Mouse (Mus musculus): Measurements from ENCODE around the gene Isoc2a. TPM values are rescaled to one million over a fixed set of nuclear protein-coding genes. Genes with fewer than 3 reads are reported as not detected.

Isoc2a gene
- polyA plus RNA-seq (2014; fragmentation: Illumina TruSeq; extraction: RNeasy Lipid Tissue Mini Kit (QIAGEN cat#74804); ENCODE audit: low read depth, low replicate concordance) = 4.8 TPM

GRCm38 (mm10) chr7:4876753-4877221 is at the start of gene Isoc2a:
TSS of gene Isoc2a (plus strand) at chr7:4877153.

GRCm38 (mm10) chr7:4844245-4844916 is 32.6 kb upstream of the Isoc2a start, which contains the start of gene Shisa7:
TSS of gene Shisa7 (minus strand) at chr7:4844696.

GRCm38 (mm10) chr7:4870133-4870532 is 6.8 kb upstream of the Isoc2a start, which contains the start of gene Isoc2b:
TSS of gene Isoc2b (minus strand) at chr7:4870258.

DNA sequence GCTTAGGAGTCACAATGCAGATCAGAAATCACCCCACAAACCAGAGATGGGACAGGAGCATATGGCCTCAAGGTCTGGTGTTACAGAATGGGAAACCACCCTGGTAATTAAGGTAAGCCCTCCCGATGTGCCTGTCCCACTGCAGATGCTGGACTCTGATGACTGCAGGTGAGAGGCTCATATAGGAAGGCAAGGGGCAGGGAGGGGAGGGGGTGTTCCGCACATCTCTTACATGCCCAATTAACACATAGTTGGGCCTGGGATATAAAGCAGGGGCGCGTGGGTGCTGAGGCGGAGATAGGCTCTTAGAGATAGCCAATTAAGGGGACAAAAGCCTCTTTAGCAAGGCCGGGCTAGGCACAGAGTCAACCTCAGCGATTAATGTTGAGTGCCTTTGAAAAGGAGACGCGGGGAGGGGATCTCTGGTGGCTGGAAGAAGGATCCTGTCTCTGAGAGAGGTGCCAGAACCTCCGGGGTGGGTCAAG is 29.6 kb downstream of the Isoc2a start, which contains the start of gene Gm36210:
Gm36210 (minus strand) TSS at position 51 of the 485 bp plus-strand sequence.

DNA sequence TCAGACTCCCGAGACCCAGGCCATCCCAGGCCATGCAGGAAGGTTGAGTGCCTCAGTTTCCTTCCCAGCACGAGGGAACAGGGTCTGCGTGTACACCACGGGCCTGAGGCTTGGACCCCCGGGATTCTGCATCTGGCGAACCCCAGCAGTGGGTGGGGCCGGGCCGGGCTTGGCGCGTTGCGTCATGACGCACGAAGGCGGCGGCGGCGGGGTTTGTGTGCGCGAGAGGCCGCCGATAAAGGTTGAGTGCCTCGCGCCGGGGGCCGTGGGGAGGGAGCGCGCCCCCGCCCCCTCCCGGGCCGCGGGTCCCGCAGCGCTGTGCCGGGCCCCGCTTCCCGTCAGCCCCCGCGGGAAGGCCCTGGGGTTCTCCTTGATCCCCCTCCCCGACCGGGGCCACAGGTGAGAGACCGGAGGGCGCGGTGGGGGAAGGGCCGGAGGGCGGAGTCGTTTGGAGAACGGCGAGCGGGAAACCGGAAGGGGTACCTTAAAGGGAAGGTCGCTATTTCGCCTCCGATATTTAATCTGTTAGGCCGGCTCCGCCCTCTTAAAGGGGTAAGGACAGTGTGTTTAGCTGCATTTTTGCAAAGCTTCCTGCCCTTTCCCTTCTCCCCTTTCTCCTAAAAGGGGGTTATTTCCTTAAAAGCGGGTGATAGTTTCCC is 38.2 kb downstream of the Isoc2a start, which contains the start of gene Zfp628:
Zfp628 (plus strand) TSS at position 211 of the 659 bp plus-strand sequence.

DNA sequence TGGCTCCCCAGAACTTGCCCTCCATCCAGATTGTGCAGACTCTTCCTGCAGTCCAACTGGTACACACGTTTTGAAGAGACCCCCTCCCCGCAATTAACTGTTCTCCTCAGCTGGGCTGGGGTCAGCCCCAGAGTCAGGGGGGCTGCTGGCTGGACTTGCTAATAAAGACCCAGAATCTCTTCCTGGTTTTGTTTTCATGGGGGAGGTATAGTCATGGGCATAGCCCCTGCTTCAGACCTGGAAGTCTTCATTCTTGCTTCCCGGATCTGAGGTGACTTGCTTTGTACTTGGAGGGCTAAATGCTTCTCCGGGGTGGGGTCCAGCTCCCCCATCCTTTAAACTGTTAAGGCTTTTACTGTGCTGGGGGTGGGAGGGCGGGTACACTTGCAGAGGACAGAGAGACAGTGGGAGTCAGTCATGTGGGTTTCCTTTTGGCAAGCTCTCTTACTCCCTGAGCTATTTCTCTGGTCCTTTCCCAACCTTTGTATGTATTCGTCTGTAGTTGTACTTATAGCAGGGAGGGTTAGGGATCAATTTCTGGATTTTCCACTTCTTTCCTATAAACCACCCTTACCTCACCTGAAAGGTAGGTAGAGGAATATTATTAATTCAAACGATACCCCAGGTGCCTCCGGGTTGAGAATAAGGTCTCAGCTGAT is 45.0 kb downstream of the Isoc2a start, which contains the start of gene Nat14:
Nat14 (plus strand) TSS at position 205 of the 659 bp plus-strand sequence.

GRCm38 (mm10) chr7:4925441-4926381 is 48.8 kb downstream of the Isoc2a start, which contains the start of gene Ssc5d:
TSS of gene Ssc5d (plus strand) at chr7:4925785.

Other genes starting within 250 kb of the Isoc2a start
- 34.6 TPM for gene Tmem86b, start 245.7 kb upstream of the Isoc2a start, polyA plus RNA-seq (2014; fragmentation: Illumina TruSeq; extraction: RNeasy Lipid Tissue Mini Kit (QIAGEN cat#74804); ENCODE audit: low read depth, low replicate concordance)
- gene Ppp6r1, start 218.1 kb upstream of the Isoc2a start, polyA plus RNA-seq (2014; fragmentation: Illumina TruSeq; extraction: RNeasy Lipid Tissue Mini Kit (QIAGEN cat#74804); ENCODE audit: low read depth, low replicate concordance) = 10.9 TPM
- 0.87 TPM for gene Hspbp1, start 192.1 kb upstream of the Isoc2a start, polyA plus RNA-seq (2014; fragmentation: Illumina TruSeq; extraction: RNeasy Lipid Tissue Mini Kit (QIAGEN cat#74804); ENCODE audit: low read depth, low replicate concordance)
- not detected for gene Brsk1, start 186.5 kb upstream of the Isoc2a start, polyA plus RNA-seq (2014; fragmentation: Illumina TruSeq; extraction: RNeasy Lipid Tissue Mini Kit (QIAGEN cat#74804); ENCODE audit: low read depth, low replicate concordance)
- gene Tmem150b, start 151.9 kb upstream of the Isoc2a start, polyA plus RNA-seq (2014; fragmentation: Illumina TruSeq; extraction: RNeasy Lipid Tissue Mini Kit (QIAGEN cat#74804); ENCODE audit: low read depth, low replicate concordance) = not detected
- gene Kmt5c, start 137.0 kb upstream of the Isoc2a start, polyA plus RNA-seq (2014; fragmentation: Illumina TruSeq; extraction: RNeasy Lipid Tissue Mini Kit (QIAGEN cat#74804); ENCODE audit: low read depth, low replicate concordance) = 1.4 TPM
- gene Cox6b2, start 124.1 kb upstream of the Isoc2a start, polyA plus RNA-seq (2014; fragmentation: Illumina TruSeq; extraction: RNeasy Lipid Tissue Mini Kit (QIAGEN cat#74804); ENCODE audit: low read depth, low replicate concordance) = not detected
- not detected for gene Fam71e2, start 105.9 kb upstream of the Isoc2a start, polyA plus RNA-seq (2014; fragmentation: Illumina TruSeq; extraction: RNeasy Lipid Tissue Mini Kit (QIAGEN cat#74804); ENCODE audit: low read depth, low replicate concordance)
- not detected for gene Il11, start 94.3 kb upstream of the Isoc2a start, polyA plus RNA-seq (2014; fragmentation: Illumina TruSeq; extraction: RNeasy Lipid Tissue Mini Kit (QIAGEN cat#74804); ENCODE audit: low read depth, low replicate concordance)
- gene Tmem190, start 94.2 kb upstream of the Isoc2a start, polyA plus RNA-seq (2014; fragmentation: Illumina TruSeq; extraction: RNeasy Lipid Tissue Mini Kit (QIAGEN cat#74804); ENCODE audit: low read depth, low replicate concordance) = not detected
- 1.1 TPM for gene Tmem238, start 87.5 kb upstream of the Isoc2a start, polyA plus RNA-seq (2014; fragmentation: Illumina TruSeq; extraction: RNeasy Lipid Tissue Mini Kit (QIAGEN cat#74804); ENCODE audit: low read depth, low replicate concordance)
- gene Rpl28, start 84.3 kb upstream of the Isoc2a start, polyA plus RNA-seq (2014; fragmentation: Illumina TruSeq; extraction: RNeasy Lipid Tissue Mini Kit (QIAGEN cat#74804); ENCODE audit: low read depth, low replicate concordance) = 18.8 TPM
- 4.7 TPM for gene Ube2s, start 64.6 kb upstream of the Isoc2a start, polyA plus RNA-seq (2014; fragmentation: Illumina TruSeq; extraction: RNeasy Lipid Tissue Mini Kit (QIAGEN cat#74804); ENCODE audit: low read depth, low replicate concordance)
- gene Shisa7, start 32.5 kb upstream of the Isoc2a start, polyA plus RNA-seq (2014; fragmentation: Illumina TruSeq; extraction: RNeasy Lipid Tissue Mini Kit (QIAGEN cat#74804); ENCODE audit: low read depth, low replicate concordance) = not detected
- 5.4 TPM for gene Isoc2b, start 6.9 kb upstream of the Isoc2a start, polyA plus RNA-seq (2014; fragmentation: Illumina TruSeq; extraction: RNeasy Lipid Tissue Mini Kit (QIAGEN cat#74804); ENCODE audit: low read depth, low replicate concordance)
- not detected for gene Gm36210, start 29.4 kb downstream of the Isoc2a start, polyA plus RNA-seq (2014; fragmentation: Illumina TruSeq; extraction: RNeasy Lipid Tissue Mini Kit (QIAGEN cat#74804); ENCODE audit: low read depth, low replicate concordance)
- not detected for gene Zfp628, start 38.1 kb downstream of the Isoc2a start, polyA plus RNA-seq (2014; fragmentation: Illumina TruSeq; extraction: RNeasy Lipid Tissue Mini Kit (QIAGEN cat#74804); ENCODE audit: low read depth, low replicate concordance)
- gene Nat14, start 44.9 kb downstream of the Isoc2a start, polyA plus RNA-seq (2014; fragmentation: Illumina TruSeq; extraction: RNeasy Lipid Tissue Mini Kit (QIAGEN cat#74804); ENCODE audit: low read depth, low replicate concordance) = not detected
- not detected for gene Ssc5d, start 48.6 kb downstream of the Isoc2a start, polyA plus RNA-seq (2014; fragmentation: Illumina TruSeq; extraction: RNeasy Lipid Tissue Mini Kit (QIAGEN cat#74804); ENCODE audit: low read depth, low replicate concordance)
- gene Sbk2, start 87.3 kb downstream of the Isoc2a start, polyA plus RNA-seq (2014; fragmentation: Illumina TruSeq; extraction: RNeasy Lipid Tissue Mini Kit (QIAGEN cat#74804); ENCODE audit: low read depth, low replicate concordance) = not detected
- not detected for gene Sbk3, start 94.0 kb downstream of the Isoc2a start, polyA plus RNA-seq (2014; fragmentation: Illumina TruSeq; extraction: RNeasy Lipid Tissue Mini Kit (QIAGEN cat#74804); ENCODE audit: low read depth, low replicate concordance)
- 6.3 TPM for gene Zfp579, start 119.0 kb downstream of the Isoc2a start, polyA plus RNA-seq (2014; fragmentation: Illumina TruSeq; extraction: RNeasy Lipid Tissue Mini Kit (QIAGEN cat#74804); ENCODE audit: low read depth, low replicate concordance)
- 0.58 TPM for gene Zfp524, start 137.3 kb downstream of the Isoc2a start, polyA plus RNA-seq (2014; fragmentation: Illumina TruSeq; extraction: RNeasy Lipid Tissue Mini Kit (QIAGEN cat#74804); ENCODE audit: low read depth, low replicate concordance)
- 7.7 TPM for gene Fiz1, start 137.5 kb downstream of the Isoc2a start, polyA plus RNA-seq (2014; fragmentation: Illumina TruSeq; extraction: RNeasy Lipid Tissue Mini Kit (QIAGEN cat#74804); ENCODE audit: low read depth, low replicate concordance)
- gene Gm44973, start 138.3 kb downstream of the Isoc2a start, polyA plus RNA-seq (2014; fragmentation: Illumina TruSeq; extraction: RNeasy Lipid Tissue Mini Kit (QIAGEN cat#74804); ENCODE audit: low read depth, low replicate concordance) = not detected
- 2.7 TPM for gene Zfp865, start 143.2 kb downstream of the Isoc2a start, polyA plus RNA-seq (2014; fragmentation: Illumina TruSeq; extraction: RNeasy Lipid Tissue Mini Kit (QIAGEN cat#74804); ENCODE audit: low read depth, low replicate concordance)
- gene Ccdc106, start 143.4 kb downstream of the Isoc2a start, polyA plus RNA-seq (2014; fragmentation: Illumina TruSeq; extraction: RNeasy Lipid Tissue Mini Kit (QIAGEN cat#74804); ENCODE audit: low read depth, low replicate concordance) = not detected
- 0.85 TPM for gene 4632433K11Rik, start 157.0 kb downstream of the Isoc2a start, polyA plus RNA-seq (2014; fragmentation: Illumina TruSeq; extraction: RNeasy Lipid Tissue Mini Kit (QIAGEN cat#74804); ENCODE audit: low read depth, low replicate concordance)
- gene Zfp784, start 161.3 kb downstream of the Isoc2a start, polyA plus RNA-seq (2014; fragmentation: Illumina TruSeq; extraction: RNeasy Lipid Tissue Mini Kit (QIAGEN cat#74804); ENCODE audit: low read depth, low replicate concordance) = 1.9 TPM
- gene Zfp580, start 174.4 kb downstream of the Isoc2a start, polyA plus RNA-seq (2014; fragmentation: Illumina TruSeq; extraction: RNeasy Lipid Tissue Mini Kit (QIAGEN cat#74804); ENCODE audit: low read depth, low replicate concordance) = not detected
- 9.5 TPM for gene U2af2, start 185.0 kb downstream of the Isoc2a start, polyA plus RNA-seq (2014; fragmentation: Illumina TruSeq; extraction: RNeasy Lipid Tissue Mini Kit (QIAGEN cat#74804); ENCODE audit: low read depth, low replicate concordance)
- 4.5 TPM for gene Epn1, start 203.1 kb downstream of the Isoc2a start, polyA plus RNA-seq (2014; fragmentation: Illumina TruSeq; extraction: RNeasy Lipid Tissue Mini Kit (QIAGEN cat#74804); ENCODE audit: low read depth, low replicate concordance)
- gene Rfpl4, start 239.8 kb downstream of the Isoc2a start, polyA plus RNA-seq (2014; fragmentation: Illumina TruSeq; extraction: RNeasy Lipid Tissue Mini Kit (QIAGEN cat#74804); ENCODE audit: low read depth, low replicate concordance) = not detected
- 1.2 TPM for gene Rasl2-9, start 248.8 kb downstream of the Isoc2a start, polyA plus RNA-seq (2014; fragmentation: Illumina TruSeq; extraction: RNeasy Lipid Tissue Mini Kit (QIAGEN cat#74804); ENCODE audit: low read depth, low replicate concordance)

All from liver, adult 10 weeks (tissue).